Mouse (Mus musculus): ENCODE measurements at regions not wholly inside any gene's neighbourhood (a gene's known extent, or its start where the extent isn't known, plus 50 kb on each side); places are given as distances from the start of the nearest gene placed in this dataset.

DNA sequence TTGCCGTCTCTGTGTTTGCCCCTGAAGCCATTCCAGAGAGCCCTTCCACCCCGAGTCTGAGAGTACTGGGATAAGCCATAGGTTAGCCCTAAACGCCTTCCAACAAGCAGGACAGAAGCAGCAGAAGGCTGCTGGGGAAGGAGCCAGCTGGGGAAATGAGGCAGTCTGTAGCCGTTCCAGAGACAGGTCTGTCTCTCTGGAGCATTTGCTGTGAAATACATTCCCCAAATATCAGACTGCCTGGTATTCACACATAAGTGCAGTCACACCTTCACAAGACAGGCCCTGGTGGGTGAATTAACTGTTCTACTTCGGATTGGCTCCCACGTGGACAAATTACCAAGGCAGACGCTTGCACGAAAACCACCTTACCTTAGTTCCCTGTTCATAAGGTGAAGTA lies 307.1 kb downstream of the Galc start:
- TF ChIP-seq POLR2A (IDR thresholded peaks at IDR 0.05; ENCODE audit: control insufficient read depth, extremely low read depth, insufficient read depth, low read length, poor library complexity): no peak
- no peak for TF ChIP-seq CTCF (IDR thresholded peaks at IDR 0.05; ENCODE audit: borderline replicate concordance, control insufficient read depth, extremely low read depth, insufficient read depth, low read length, poor library complexity)

Measured in thymus, adult 2 months (tissue).